Mouse (Mus musculus): ENCODE measurements around the gene Twf2.

Gene Twf2

GRCm38 (mm10) chr9:106237401-106237800 is 34.5 kb downstream of the Twf2 start:
- DNase-seq (ENCODE audit: low spot score): no peak

GRCm38 (mm10) chr9:106237878-106238277 is 35.0 kb downstream of the Twf2 start:
- no peak for DNase-seq (ENCODE audit: low spot score)

- DNase-seq (ENCODE audit: low spot score): no peak
Observed at GRCm38 (mm10) chr9:106241541-106242164, 38.7 kb downstream of the Twf2 start.

- no peak for DNase-seq (ENCODE audit: low spot score)
Observed at GRCm38 (mm10) chr9:106242813-106243488, 40.0 kb downstream of the Twf2 start.

GRCm38 (mm10) chr9:106249550-106249949 is 46.6 kb downstream of the Twf2 start:
- no peak for DNase-seq (ENCODE audit: low spot score)

- DNase-seq (ENCODE audit: low spot score): no peak
Observed at GRCm38 (mm10) chr9:106250245-106250644, 47.3 kb downstream of the Twf2 start.

GRCm38 (mm10) chr9:106251066-106251465 is 48.2 kb downstream of the Twf2 start:
- no peak for DNase-seq (ENCODE audit: low spot score)

GRCm38 (mm10) chr9:106254001-106254400 is 51.1 kb downstream of the Twf2 start:
- no peak for DNase-seq (ENCODE audit: low spot score)

- DNase-seq (ENCODE audit: low spot score): no peak
Observed at GRCm38 (mm10) chr9:106258412-106258811, 55.5 kb downstream of the Twf2 start.

GRCm38 (mm10) chr9:106258990-106259389 is 56.1 kb downstream of the Twf2 start:
- DNase-seq (ENCODE audit: low spot score): no peak

- no peak for DNase-seq (ENCODE audit: low spot score)
Observed at GRCm38 (mm10) chr9:106261058-106261457, 58.1 kb downstream of the Twf2 start.

- no peak for DNase-seq (ENCODE audit: low spot score)
Observed at GRCm38 (mm10) chr9:106261491-106261890, 58.6 kb downstream of the Twf2 start.

- DNase-seq (ENCODE audit: low spot score): no peak
Observed at GRCm38 (mm10) chr9:106262075-106262474, 59.2 kb downstream of the Twf2 start.

GRCm38 (mm10) chr9:106263381-106263924 is 60.5 kb downstream of the Twf2 start:
- DNase-seq (ENCODE audit: low spot score): no peak

Measured in embryo, embryonic 10.5 days (tissue).